Mouse (Mus musculus) splenic B cell, adult 2 months (primary cell): Measurements from ENCODE around the gene Cep41.

Source experiments
- DNase-seq: peaks from one replicate; pipeline ENCODE4 v3.0.0-alpha.2; 2011; ENCODE audit warnings: low read depth, low spot score
- H3K27me3 ChIP-seq: 2 replicates; pipeline ENCODE4 v1.6.1; 2012; ENCODE audit warnings: mild to moderate bottlenecking, low read length, moderate library complexity, mixed read lengths; ENCODE audit not compliant: control insufficient read depth, poor library complexity, insufficient read depth, severe bottlenecking
- H3K36me3 ChIP-seq: 2 replicates; pipeline ENCODE4 v1.6.1; 2012; ENCODE audit warnings: mild to moderate bottlenecking, low read length, moderate library complexity, mixed read lengths; ENCODE audit not compliant: control insufficient read depth, poor library complexity, insufficient read depth, severe bottlenecking

Gene Cep41

DNA sequence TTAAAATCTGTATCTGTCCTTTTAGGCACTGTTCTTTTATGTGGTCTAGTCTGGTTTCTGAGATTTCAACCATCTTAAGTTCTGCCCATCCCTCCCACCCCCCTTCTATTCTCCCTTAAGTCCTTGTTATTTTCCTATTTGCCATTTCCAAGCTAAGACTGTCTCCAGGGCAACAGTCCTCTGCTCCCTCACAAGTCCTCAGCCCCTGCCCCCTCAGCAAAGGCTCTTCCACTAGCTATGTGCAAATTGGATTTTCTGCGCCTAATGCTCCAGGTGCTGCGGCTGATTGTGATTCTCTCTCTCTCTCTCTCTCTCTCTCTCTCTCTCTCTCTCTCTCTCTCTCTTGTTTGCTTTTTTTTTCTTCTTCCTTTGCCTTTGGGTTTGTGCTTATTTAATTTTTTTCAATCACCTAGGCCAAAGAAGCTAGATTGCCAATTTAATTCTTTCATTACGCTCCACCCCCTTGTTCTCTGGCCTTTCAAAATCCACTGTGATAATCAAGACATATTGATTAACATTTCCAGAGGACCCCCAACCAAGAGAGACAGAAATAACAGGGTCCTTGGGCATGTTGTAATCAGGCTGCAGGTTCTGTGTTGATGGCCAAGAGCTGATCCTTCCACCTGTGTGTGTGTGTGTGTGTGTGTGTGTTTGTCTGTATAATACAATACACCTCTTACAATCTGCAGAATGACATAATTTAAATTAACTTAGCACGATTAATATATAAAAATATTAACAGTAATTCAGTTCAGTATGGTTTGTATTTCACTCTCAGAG lies 29.0 kb upstream of the Cep41 start:
- DNase-seq: no peak
- no peaks in the 10 kb centered on the region for H3K36me3 ChIP-seq

DNA sequence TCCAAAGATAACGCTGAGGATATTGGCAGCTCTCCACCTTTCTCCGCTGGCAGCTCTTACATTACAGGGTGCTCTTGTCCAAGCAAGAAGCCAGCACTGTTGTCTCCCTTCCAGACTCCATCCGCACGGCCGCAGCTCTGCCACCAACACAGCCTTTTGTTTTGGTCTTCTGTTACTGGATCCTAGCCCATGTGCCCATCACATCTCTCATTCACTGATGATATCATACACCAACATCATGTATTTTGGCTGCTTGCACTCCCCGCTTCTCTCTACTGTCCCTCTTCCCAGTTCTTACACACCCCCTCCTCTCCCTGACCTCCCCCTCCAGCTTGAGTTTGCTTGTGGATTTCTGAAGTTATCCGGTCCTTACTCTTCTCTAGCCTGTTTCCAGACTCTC lies 23.2 kb upstream of the Cep41 start:
- no peak for DNase-seq
- H3K36me3 ChIP-seq: no peaks in the 10 kb centered on the region
- no peaks in the 10 kb centered on the region for H3K27me3 ChIP-seq

More for the DNA sequence above, 29.0 kb upstream of the Cep41 start:
- no peaks in the 10 kb centered on the region for H3K27me3 ChIP-seq

DNA sequence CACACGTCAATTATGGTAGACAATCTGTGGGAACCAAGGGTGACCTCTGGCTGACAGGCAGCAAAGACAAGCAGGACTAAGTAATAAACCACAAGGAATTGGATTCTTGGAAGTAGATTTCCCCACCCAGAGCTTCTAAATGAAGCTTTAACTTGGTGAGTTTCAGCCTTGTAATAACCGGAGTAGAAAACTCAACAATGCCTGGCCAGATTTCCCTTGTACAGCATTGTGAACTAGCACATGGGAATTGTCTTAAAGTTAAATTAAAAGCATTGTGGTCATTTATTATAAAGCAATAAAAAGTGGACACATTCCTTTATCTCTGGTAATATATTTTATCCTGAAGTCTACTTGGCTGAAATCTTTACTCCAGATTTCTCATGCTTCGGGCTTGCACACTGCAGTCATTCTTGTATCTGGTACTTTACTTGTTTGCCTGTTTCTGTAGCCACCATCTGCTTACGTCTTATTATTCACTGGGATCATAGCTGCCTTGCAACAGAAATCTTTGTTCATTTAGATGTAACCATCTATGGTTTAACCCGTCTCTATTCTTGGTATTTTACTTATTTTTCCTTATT lies 21.4 kb upstream of the Cep41 start:
- no peaks in the 10 kb centered on the region for H3K27me3 ChIP-seq
- H3K36me3 ChIP-seq: no peaks in the 10 kb centered on the region
- no peak for DNase-seq

DNA sequence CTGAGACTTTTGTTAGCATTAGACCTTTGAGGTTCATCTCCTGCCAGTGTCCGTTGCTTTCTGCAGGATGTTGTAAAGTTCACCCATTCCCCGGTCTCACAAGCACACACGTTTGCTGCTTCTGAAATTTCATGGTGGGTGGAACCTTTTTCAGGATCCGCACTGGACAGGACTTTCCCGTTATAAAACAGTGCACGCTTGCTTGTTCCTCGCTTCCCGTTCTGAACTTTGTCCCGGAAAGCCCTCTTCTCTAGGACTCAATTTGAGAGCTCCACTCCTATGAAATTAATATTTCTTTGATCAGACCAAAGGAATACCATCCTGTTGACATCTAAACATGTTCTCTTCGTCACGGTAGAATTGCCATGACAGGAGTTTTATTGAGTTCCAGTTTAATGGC lies 20.3 kb upstream of the Cep41 start:
- DNase-seq: no peak
- H3K36me3 ChIP-seq: no peaks in the 10 kb centered on the region
- no peaks in the 10 kb centered on the region for H3K27me3 ChIP-seq

DNA sequence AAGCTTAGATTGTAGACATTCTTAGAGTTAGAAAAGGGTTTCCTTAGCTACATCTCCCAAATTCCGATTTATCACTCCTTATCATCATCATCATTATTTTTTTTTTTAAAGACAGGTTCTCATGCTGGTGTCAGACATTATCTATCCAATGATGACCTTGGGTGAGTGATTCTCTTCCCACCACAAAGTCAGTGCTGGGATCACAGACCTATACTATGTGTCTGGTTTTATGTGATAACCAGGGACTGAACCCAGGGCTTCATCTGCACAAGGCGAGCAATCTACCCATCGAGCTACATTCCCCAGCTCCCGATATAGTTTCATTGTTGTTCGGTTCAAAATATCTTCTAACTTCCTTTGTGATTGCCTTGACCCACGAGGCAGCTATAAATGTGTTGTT lies 19.9 kb upstream of the Cep41 start:
- H3K36me3 ChIP-seq: no peaks in the 10 kb centered on the region
- no peaks in the 10 kb centered on the region for H3K27me3 ChIP-seq
- DNase-seq: no peak

DNA sequence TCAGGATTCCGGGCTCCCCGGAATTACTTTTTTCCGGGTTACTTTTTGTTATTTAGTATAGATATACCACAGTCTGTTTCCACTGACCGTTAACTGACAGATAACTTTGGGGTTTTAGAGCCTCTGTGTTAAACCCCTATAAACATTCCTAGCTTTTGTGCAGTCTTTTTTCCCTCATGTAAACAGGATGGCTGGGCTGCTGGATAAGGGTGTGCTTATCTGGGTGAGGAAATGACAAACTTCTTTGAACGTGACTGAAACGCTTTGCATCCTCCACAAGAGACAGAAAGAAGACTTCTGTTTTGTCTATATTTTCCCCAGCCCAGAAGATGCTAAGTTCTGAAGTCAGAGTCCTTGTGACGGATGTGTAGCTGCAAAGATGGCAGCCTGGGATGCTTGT lies 18.9 kb upstream of the Cep41 start:
- H3K27me3 ChIP-seq: no peaks in the 10 kb centered on the region
- no peaks in the 10 kb centered on the region for H3K36me3 ChIP-seq
- DNase-seq: no peak

DNA sequence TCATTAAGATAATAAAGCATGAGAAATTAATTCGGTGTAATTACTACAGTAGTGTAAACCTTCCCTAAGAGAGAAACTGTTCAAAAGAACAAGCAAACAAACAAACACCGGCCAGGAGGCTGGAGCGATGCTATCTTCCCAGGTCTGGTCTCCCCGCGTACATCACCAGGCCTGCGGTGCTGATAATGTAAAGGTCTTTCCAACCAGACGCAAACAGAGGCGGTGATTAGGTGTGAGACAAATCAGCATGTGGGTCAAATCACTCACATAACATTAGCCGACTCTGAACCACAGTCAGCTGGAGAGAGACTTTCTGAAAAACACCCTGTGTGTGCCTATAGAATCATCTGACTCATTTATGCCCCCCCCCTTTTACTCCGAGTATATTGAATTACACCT lies 17.8 kb upstream of the Cep41 start:
- no peak for DNase-seq
- no peaks in the 10 kb centered on the region for H3K27me3 ChIP-seq
- H3K36me3 ChIP-seq: no peaks in the 10 kb centered on the region

DNA sequence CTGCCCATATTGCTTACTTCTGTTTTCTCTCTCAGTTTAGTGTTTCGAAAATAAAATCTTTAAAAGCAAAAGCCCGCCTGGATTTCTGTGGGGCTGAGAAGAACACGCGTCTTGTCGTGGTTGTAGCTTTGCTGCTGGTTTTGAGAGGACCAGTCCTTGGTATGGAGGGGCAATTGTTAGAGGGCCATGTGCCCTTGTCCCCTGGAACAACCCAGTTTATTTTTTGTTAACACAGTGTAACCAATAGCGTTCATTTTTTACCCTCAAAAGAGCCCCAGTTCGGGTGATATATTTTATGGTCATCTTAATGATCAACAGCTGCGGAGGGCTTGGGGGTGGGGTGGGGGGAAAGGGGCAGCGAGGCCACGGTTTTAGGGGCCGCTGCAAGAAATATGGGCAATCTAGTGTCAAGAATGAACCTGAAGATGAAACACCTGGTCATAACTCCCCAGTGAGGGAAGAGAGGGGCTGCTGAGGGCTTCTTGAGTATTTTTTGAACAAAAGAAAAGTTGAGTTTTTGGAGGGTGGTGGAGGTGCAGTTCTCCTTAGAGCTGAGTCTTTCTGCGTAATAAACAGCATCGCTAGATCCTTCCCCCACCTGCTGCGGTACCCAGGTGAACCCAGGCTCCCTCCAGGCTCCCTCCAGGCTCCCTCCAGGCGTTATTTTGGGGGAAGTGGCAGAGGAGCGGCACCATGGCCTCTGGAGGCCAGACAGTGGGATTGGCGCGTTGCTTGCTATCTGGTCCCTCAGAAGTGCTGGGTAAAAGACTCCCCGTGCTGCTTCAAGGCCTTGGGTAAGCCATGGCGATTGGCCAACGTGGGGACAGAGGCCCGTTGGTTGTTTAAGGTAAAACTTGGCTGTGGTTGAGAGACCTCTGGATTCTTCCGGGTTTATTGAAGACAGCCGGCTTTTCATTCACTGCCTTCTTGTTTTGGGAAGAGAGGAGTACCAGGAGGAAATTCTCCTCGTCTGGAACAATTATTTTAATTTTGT lies 17.1 kb upstream of the Cep41 start:
- H3K27me3 ChIP-seq: no peaks in the 10 kb centered on the region
- no peak for DNase-seq
- no peaks in the 10 kb centered on the region for H3K36me3 ChIP-seq

DNA sequence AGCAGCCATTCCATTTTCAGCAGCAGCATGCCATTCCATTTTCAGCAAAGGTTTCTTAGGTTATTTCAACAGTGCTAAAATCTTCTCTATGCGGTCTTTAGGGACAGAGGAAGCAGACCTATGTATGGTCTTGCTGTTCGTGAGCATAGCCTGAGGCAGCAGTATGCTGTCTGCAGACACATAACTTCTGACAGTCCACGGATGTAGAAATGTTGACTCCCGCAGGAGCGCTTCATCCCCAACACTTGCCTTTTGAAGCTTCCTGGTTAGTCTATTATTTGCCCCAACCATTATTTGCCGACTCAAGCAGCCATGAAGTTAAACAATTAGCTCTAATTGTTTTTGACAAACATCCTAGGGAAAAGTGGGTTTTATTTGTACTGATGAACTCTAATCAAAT lies 15.6 kb upstream of the Cep41 start:
- H3K36me3 ChIP-seq: no peaks in the 10 kb centered on the region
- H3K27me3 ChIP-seq: no peaks in the 10 kb centered on the region
- DNase-seq: no peak

DNA sequence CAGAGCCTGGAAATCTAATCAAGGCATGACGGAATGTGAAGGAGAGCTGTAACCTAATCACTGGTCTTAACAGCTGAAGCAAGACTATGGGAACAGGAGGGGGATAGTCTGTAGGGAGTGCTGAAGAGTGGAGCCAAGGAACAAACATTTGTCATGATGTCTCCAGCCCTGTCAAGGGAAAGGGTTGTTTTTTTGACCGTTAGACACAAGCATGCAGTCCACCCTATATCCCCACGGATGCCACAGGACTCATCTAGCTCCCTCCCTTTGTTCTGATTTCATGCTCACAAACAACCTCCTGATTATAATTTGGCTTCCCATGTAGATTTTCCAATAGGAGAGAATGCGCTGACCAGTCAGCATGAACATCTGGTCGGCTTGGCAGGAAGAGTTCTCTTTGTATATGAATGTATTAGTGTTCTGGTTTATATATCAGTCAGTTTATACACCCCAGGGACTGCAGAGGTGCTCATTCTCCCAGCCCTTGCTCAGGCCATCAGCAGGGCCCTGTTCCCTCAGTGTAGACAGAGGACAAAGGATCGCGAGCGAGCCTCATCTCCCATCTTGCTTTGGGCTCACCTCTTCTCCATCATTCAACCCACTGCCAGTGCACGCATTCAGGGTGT lies 10.5 kb upstream of the Cep41 start:
- DNase-seq: no peak
- no peaks in the 10 kb centered on the region for H3K36me3 ChIP-seq
- no peaks in the 10 kb centered on the region for H3K27me3 ChIP-seq

DNA sequence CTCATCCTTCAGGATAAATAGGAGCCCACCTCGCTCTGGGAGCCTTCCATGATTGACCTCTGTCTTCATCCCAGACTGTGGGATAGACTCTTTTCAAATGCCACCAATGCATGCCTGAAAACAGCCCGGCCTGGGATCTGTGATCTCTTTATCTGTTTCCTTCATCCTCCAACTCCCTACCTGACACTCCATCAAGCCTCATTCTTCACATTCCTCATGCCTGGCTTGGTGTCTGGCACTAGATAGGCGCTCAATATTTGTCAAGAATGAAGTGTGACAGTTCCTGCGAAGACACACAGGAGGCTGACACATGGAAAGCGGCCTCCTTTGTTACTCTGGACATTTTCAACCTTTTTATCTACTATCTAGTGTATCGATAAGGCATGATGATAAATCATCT lies 9.9 kb upstream of the Cep41 start:
- Histone ChIP-seq H3K27me3 (no peaks in the 10 kb centered on the region), H3K36me3 (no peaks in the 10 kb centered on the region)
- no peak for DNase-seq

DNA sequence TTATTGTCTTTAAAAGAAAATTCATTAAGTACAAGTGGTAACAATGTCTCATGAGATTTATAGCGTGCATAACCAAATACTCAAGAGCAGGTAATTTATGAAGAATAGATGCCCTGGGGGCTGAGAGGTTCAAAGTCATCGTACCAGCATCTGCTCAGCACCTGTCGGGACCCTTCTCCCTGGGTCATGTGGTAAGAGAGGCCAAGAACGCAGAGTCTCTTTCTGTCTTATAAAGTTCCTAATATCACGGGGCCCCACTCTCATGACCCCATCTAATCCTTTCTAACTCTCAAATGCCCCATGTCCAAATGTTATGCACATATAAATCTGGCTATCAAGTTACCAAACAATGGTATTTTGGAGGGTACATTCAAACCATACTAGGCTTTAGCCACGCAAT lies 9.3 kb upstream of the Cep41 start:
- no peak for DNase-seq
- Histone ChIP-seq H3K36me3 (no peaks in the 10 kb centered on the region), H3K27me3 (no peaks in the 10 kb centered on the region)

DNA sequence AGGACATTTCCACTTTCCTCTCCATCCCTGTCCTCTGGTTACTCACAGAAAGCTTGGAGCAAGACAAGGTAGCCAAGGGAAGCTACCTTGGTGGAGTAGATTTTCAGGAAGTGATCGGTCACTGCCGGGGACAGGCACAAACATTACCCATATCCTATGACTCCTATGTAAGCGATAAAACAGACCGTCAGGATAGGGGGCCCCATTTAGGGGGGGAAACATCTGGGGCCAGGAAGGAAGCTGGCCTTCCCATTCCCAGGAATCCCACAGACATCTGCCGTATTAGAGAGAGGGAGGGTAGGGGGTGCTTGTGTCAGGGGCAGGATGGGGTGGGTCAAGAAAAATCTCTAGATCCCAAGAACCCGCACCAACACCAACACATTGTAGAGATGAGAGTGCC lies 6.6 kb upstream of the Cep41 start:
- Histone ChIP-seq H3K27me3 (no peaks in the 10 kb centered on the region), H3K36me3 (no peaks in the 10 kb centered on the region)
- DNase-seq: no peak

DNA sequence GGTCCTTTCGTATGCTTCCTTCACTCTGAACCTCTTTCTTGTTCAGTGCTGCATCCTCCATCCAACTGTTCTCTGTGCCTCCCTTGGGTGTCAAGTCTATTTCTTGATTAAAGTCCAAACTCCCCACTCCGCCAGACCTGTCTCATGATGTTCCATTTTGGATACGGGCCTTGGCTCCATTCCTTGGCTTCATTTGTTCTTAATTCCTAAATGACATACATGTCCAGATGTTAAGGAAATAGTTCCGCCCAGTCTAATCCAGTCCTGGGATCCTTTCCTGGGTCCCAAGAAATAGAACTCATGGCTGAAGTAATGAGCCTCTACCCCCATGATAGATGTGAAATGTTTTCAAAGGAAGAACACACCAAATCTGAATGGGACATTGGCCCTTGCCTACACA lies 4.5 kb upstream of the Cep41 start:
- no peaks in the 10 kb centered on the region for H3K27me3 ChIP-seq
- H3K36me3 ChIP-seq: no peaks in the 10 kb centered on the region
- DNase-seq: no peak

DNA sequence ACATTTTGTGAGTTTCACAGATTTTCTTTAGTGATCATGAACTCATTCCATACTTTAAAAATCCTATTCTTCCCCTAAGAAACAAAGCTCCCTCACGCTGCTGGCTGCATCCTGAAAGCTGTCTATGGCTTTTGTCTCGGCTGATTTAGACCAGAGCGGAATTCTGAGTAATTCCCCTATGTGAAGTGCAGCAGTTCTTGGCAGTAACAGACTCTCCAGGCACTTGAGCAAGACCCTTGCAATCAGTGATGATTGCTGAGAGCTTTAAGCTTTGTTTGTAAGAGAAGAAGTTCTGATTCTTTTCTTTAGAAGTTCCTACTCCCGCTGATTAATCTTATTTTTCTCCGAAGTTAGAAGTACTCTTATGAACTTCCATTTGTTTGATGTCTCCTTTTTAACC lies 3.9 kb upstream of the Cep41 start:
- Histone ChIP-seq H3K36me3 (no peaks in the 10 kb centered on the region), H3K27me3 (no peaks in the 10 kb centered on the region)
- no peak for DNase-seq
